Mouse (Mus musculus): ENCODE measurements around the gene Slc23a2. TPM values are rescaled to one million over a fixed set of nuclear protein-coding genes. Genes with fewer than 3 reads are reported as not detected.

The Slc23a2 gene
- total RNA-seq, 2 experiments from 2014 or later: 142 to 162 TPM

- Histone ChIP-seq H3K27ac (peak overlapping the region; percentile 93), H3K4me3 (peak overlapping the region; percentile 43)
- intact Hi-C loops (cut with DNase I): loop anchor here (1.0 to 2.0 kb wide), 2 partner anchors 129 to 290 kb away; no protein-coding TSS in a partner anchor
- peak; percentile 87 for TF ChIP-seq CTCF (IDR thresholded peaks at IDR 0.05)
- peak; percentile 60 to 71 for DNase-seq (ENCODE audit: extremely low spot score in 1 of 2, low spot score in 2 of 2)
These were observed 33.6 kb downstream of the Slc23a2 start for GRCm38 (mm10) chr2:132111266-132111665.

- Histone ChIP-seq H3K27ac (peak overlapping the region; percentile 93), H3K4me3 (peak overlapping the region; percentile 43)
- intact Hi-C loops (cut with DNase I): loop anchor here (1.0 to 2.0 kb wide), 2 partner anchors 128 to 290 kb away; no protein-coding TSS in a partner anchor
- DNase-seq (ENCODE audit: extremely low spot score in 1 of 2, low spot score in 2 of 2): no peak
- no peak for TF ChIP-seq CTCF (IDR thresholded peaks at IDR 0.05)
These were observed 34.2 kb downstream of the Slc23a2 start for GRCm38 (mm10) chr2:132110702-132111101.

- peak overlapping the region; percentile 40; the same call in 1 of the 2 replicates for H3K27ac ChIP-seq
- no peak for DNase-seq (ENCODE audit: extremely low spot score in 1 of 2, low spot score in 2 of 2)
- no peak overlapping the region for H3K4me3 ChIP-seq
- TF ChIP-seq CTCF (IDR thresholded peaks at IDR 0.05): no peak
- intact Hi-C loops (cut with DNase I): no loop called here
These were observed 35.9 kb downstream of the Slc23a2 start for GRCm38 (mm10) chr2:132108988-132109387.

GRCm38 (mm10) chr2:132107611-132108010 is 37.3 kb downstream of the Slc23a2 start:
- no peak for TF ChIP-seq CTCF (IDR thresholded peaks at IDR 0.05)
- DNase-seq (ENCODE audit: extremely low spot score in 1 of 2, low spot score in 2 of 2): peak; percentile 49 to 58
- H3K4me3 ChIP-seq: no peak overlapping the region
- H3K27ac ChIP-seq: peak overlapping the region; percentile 75
- intact Hi-C loops (cut with DNase I): no loop called here

GRCm38 (mm10) chr2:132106069-132106468 is 38.8 kb downstream of the Slc23a2 start:
- Histone ChIP-seq H3K4me3 (no peak overlapping the region), H3K27ac (peak overlapping the region; percentile 75)
- intact Hi-C loops (cut with DNase I): no loop called here
- no peak for TF ChIP-seq CTCF (IDR thresholded peaks at IDR 0.05)
- DNase-seq (ENCODE audit: extremely low spot score in 1 of 2, low spot score in 2 of 2): no peak

- no peak for DNase-seq (ENCODE audit: extremely low spot score in 1 of 2, low spot score in 2 of 2)
- no peak for TF ChIP-seq CTCF (IDR thresholded peaks at IDR 0.05)
- H3K4me3 ChIP-seq: no peak overlapping the region
- H3K27ac ChIP-seq: peak overlapping the region; percentile 47; the same call in 1 of the 2 replicates
- intact Hi-C loops (cut with DNase I): no loop called here
These were observed 41.6 kb downstream of the Slc23a2 start for GRCm38 (mm10) chr2:132103265-132103664.

GRCm38 (mm10) chr2:132102505-132103130 is 42.3 kb downstream of the Slc23a2 start:
- peak overlapping the region; percentile 47; the same call in 1 of the 2 replicates for H3K27ac ChIP-seq
- no peak for DNase-seq (ENCODE audit: extremely low spot score in 1 of 2, low spot score in 2 of 2)
- TF ChIP-seq CTCF (IDR thresholded peaks at IDR 0.05): no peak
- H3K4me3 ChIP-seq: no peak overlapping the region
- intact Hi-C loops (cut with DNase I): no loop called here

GRCm38 (mm10) chr2:132098942-132099672 is 45.8 kb downstream of the Slc23a2 start:
- Histone ChIP-seq H3K4me3 (no peak overlapping the region), H3K27ac (no peak overlapping the region)
- DNase-seq (ENCODE audit: extremely low spot score in 1 of 2, low spot score in 2 of 2): no peak
- TF ChIP-seq CTCF (IDR thresholded peaks at IDR 0.05): no peak
- intact Hi-C loops (cut with DNase I): no loop called here

- intact Hi-C loops (cut with DNase I): no loop called here
- H3K4me3 ChIP-seq: no peak overlapping the region
- TF ChIP-seq CTCF (IDR thresholded peaks at IDR 0.05): no peak
- DNase-seq (ENCODE audit: extremely low spot score in 1 of 2, low spot score in 2 of 2): no peak
- H3K27ac ChIP-seq: no peak overlapping the region
These were observed 46.5 kb downstream of the Slc23a2 start for GRCm38 (mm10) chr2:132098365-132098764.

GRCm38 (mm10) chr2:132096582-132096981 is 48.3 kb downstream of the Slc23a2 start:
- TF ChIP-seq CTCF (IDR thresholded peaks at IDR 0.05): no peak
- intact Hi-C loops (cut with DNase I): no loop called here
- no peak overlapping the region for H3K4me3 ChIP-seq

GRCm38 (mm10) chr2:132095821-132096220 is 49.1 kb downstream of the Slc23a2 start:
- H3K27ac ChIP-seq: no peak overlapping the region
- intact Hi-C loops (cut with DNase I): no loop called here
- DNase-seq (ENCODE audit: extremely low spot score in 1 of 2, low spot score in 2 of 2): no peak
- H3K4me3 ChIP-seq: no peak overlapping the region
- TF ChIP-seq CTCF (IDR thresholded peaks at IDR 0.05): no peak

More at GRCm38 (mm10) chr2:132096582-132096981, 48.3 kb downstream of the Slc23a2 start:
- DNase-seq (ENCODE audit: extremely low spot score in 1 of 2, low spot score in 2 of 2): no peak
- no peak overlapping the region for H3K27ac ChIP-seq

All from left cerebral cortex, adult 2 months (tissue).